Mouse (Mus musculus): ENCODE measurements around the gene Ugt1a6a. TPM values are rescaled to one million over a fixed set of nuclear protein-coding genes. Genes with fewer than 3 reads are reported as not detected.

Ugt1a6a gene
- polyA plus RNA-seq, 1 experiment from 2014 or later, result 3.9 TPM

DNA sequence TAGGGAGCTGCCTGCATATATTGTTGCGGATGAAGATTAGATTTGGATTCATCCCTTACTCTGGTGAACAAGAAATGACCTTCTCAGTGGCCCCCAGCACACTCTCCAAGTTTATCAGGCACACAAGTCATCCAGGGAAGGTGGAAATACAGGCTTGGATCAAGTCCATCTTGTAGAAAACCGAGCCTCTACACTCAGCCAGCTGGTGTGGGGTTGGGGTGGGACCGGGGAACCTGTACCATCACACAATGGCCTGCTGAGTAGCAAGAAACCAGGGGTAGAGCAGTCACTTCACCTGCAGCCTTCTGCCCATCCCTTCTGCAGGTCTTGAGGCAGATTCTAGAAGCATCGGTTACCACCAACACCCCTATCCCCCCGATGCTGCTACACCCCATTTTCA is 100.0 kb downstream of the Ugt1a6a start:
- Histone ChIP-seq H3K4me3 (ENCODE audit: low read length) (no peak overlapping the region), H3K27ac (ENCODE audit: low read length) (no peak overlapping the region), H3K36me3 (ENCODE audit: control insufficient read depth, insufficient read depth, low read length) (no peaks in the 10 kb centered on the region), H3K4me2 (ENCODE audit: low read depth, low read length) (no peak overlapping the region), H3K4me1 (replicated peaks; ENCODE audit: control insufficient read depth, insufficient read depth, low read length) (no peaks in the 10 kb centered on the region), H3K27me3 (ENCODE audit: control insufficient read depth, insufficient read depth, low read depth, low read length) (no peaks in the 10 kb centered on the region), H3K9ac (ENCODE audit: low read length) (no peak overlapping the region), H3K9me3 (ENCODE audit: control insufficient read depth, low read length) (peaks cover 90% of the 10 kb centered on the region)
- ATAC-seq (ENCODE audit: low read depth), result no peak
- 39% methylated on average over 5 of the region's 5 CpGs for WGBS

DNA sequence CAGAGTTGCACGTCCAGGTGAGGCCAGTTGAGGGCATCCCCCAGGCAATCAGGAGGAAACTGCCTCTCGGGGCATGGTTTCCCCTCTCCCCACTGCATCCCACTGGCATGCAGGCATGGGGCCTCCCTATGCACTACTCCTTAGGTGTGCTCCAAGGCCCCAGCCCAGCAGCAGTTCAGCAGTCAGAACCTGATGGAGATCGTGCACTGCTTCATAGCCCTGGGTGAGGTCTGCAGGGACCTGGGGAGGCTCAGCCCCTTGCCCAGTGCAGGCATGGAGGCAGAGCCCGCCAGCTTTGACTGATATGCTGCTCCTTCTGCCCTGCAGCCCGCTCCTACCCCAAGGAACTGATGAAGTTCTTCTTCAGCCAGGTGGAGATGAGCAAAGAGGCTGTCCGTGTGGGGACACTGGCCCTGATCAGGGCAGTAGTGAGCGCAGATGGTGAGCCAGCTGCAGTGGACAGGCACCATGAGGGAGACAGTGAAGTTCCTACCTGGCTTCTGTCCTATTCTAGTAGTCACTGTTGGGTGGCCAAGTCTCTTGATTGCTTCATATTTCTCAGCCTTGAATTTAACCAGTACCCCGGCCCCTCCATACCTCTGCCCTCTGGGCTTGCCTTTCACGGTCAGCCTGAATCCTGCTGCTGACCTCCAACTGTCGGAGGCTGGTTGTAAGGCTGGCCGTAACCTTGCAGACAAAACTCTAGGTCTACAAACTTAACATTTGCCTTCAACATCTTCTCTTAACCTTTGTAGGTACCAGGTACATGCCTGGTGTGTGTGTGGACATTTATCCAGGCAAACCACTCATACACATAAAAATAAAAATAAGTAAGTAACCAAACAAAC is 100.7 kb downstream of the Ugt1a6a start:
- Histone ChIP-seq H3K4me1 (replicated peaks; ENCODE audit: control insufficient read depth, insufficient read depth, low read length) (no peaks in the 10 kb centered on the region), H3K27ac (ENCODE audit: low read length) (no peak overlapping the region), H3K9ac (ENCODE audit: low read length) (no peak overlapping the region), H3K4me2 (ENCODE audit: low read depth, low read length) (no peak overlapping the region), H3K36me3 (ENCODE audit: control insufficient read depth, insufficient read depth, low read length) (no peaks in the 10 kb centered on the region), H3K9me3 (ENCODE audit: control insufficient read depth, low read length) (peaks cover 90% of the 10 kb centered on the region), H3K4me3 (ENCODE audit: low read length) (no peak overlapping the region), H3K27me3 (ENCODE audit: control insufficient read depth, insufficient read depth, low read depth, low read length) (no peaks in the 10 kb centered on the region)
- ATAC-seq (ENCODE audit: low read depth), result no peak
- 58% methylated on average over 11 of the region's 11 CpGs for WGBS

DNA sequence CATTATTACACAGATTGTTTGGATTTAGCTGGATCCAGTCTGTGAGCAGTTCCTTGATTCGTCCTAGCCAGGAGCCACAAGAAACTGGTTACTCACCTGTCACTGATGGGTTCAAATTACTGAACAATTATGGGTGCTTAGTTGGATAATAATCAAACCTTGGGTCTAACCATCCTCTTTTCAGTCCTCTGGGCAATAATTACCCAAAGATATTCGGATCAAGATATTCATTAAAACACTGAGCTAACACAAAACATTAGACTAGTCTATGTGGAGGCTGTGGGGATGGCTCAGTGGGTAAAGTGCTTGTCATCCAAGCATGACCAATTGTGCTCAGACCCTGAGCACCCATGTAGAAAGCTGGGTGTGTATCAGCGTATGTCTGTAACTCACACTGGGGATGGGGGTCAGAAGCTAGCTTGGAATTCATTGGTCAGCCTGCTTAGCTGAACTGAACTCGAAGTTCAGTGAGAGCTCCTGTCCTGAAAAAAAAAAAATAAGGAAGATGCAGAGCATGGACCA is 101.3 kb downstream of the Ugt1a6a start:
- Histone ChIP-seq H3K9me3 (ENCODE audit: control insufficient read depth, low read length) (peaks cover 90% of the 10 kb centered on the region), H3K4me1 (replicated peaks; ENCODE audit: control insufficient read depth, insufficient read depth, low read length) (no peaks in the 10 kb centered on the region), H3K9ac (ENCODE audit: low read length) (no peak overlapping the region), H3K36me3 (ENCODE audit: control insufficient read depth, insufficient read depth, low read length) (no peaks in the 10 kb centered on the region), H3K27ac (ENCODE audit: low read length) (no peak overlapping the region), H3K27me3 (ENCODE audit: control insufficient read depth, insufficient read depth, low read depth, low read length) (no peaks in the 10 kb centered on the region), H3K4me2 (ENCODE audit: low read depth, low read length) (no peak overlapping the region), H3K4me3 (ENCODE audit: low read length) (no peak overlapping the region)
- WGBS, result 58% methylated on average over 4 of the region's 4 CpGs
- no peak for ATAC-seq (ENCODE audit: low read depth)

DNA sequence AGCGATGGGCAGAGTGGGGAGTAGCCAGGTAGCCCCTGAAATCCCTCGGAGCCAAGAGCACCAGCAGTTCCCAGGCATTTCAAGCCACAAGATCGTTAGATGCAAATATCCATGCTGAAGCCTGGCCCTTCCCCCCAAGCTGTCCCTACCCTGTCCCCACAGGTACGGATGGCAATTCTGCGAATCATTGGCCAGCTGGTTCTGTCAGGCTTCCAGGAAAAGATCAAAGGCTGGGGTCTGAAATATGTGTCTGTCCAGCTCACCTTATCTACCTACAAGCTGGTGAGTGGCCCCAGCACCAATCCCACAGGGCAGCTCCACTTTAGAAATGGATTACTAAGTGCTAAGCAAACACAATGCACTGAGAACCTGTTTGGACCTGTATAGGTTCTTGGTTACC is 102.7 kb downstream of the Ugt1a6a start:
- H3K9me3 ChIP-seq (ENCODE audit: control insufficient read depth, low read length), result peaks cover 81% of the 10 kb centered on the region

DNA sequence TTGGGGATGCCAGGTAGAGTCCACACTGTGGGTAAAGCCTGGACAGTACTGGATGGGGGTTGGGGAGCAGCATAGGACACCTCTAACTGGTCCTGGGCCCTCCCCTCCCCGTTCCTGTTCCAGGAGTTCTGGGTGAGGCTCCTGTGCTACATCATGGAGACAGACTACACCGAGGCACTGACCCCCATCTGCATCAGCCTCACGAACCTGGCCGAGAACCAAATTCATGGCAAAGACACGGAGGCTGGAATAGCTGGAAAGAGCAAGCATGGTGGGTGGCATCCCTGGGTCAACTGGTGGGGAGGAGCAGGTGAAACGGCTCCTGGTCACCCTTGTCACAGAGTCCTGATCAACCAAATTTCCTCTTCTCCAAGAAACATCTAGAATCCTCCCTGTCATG is 104.2 kb downstream of the Ugt1a6a start:
- Histone ChIP-seq H3K4me2 (ENCODE audit: low read depth, low read length) (no peak overlapping the region), H3K36me3 (ENCODE audit: control insufficient read depth, insufficient read depth, low read length) (no peaks in the 10 kb centered on the region), H3K27ac (ENCODE audit: low read length) (no peak overlapping the region), H3K4me1 (replicated peaks; ENCODE audit: control insufficient read depth, insufficient read depth, low read length) (no peaks in the 10 kb centered on the region), H3K9ac (ENCODE audit: low read length) (no peak overlapping the region), H3K9me3 (ENCODE audit: control insufficient read depth, low read length) (peaks cover 78% of the 10 kb centered on the region), H3K27me3 (ENCODE audit: control insufficient read depth, insufficient read depth, low read depth, low read length) (no peaks in the 10 kb centered on the region), H3K4me3 (ENCODE audit: low read length) (no peak overlapping the region)
- ATAC-seq (ENCODE audit: low read depth), result no peak; the same call in 1 of the 2 replicates
- 75% methylated on average over 6 of the region's 6 CpGs for WGBS

More for the DNA sequence above, 102.7 kb downstream of the Ugt1a6a start:
- no peaks in the 10 kb centered on the region for H3K4me1 ChIP-seq (replicated peaks; ENCODE audit: control insufficient read depth, insufficient read depth, low read length)
- H3K9ac ChIP-seq (ENCODE audit: low read length), result no peak overlapping the region
- no peak overlapping the region for H3K4me2 ChIP-seq (ENCODE audit: low read depth, low read length)
- H3K4me3 ChIP-seq (ENCODE audit: low read length), result no peak overlapping the region
- no peaks in the 10 kb centered on the region for H3K36me3 ChIP-seq (ENCODE audit: control insufficient read depth, insufficient read depth, low read length)
- 70% methylated on average over 5 of the region's 5 CpGs for WGBS
- ATAC-seq (ENCODE audit: low read depth), result no peak
- H3K27ac ChIP-seq (ENCODE audit: low read length), result no peak overlapping the region
- no peaks in the 10 kb centered on the region for H3K27me3 ChIP-seq (ENCODE audit: control insufficient read depth, insufficient read depth, low read depth, low read length)

DNA sequence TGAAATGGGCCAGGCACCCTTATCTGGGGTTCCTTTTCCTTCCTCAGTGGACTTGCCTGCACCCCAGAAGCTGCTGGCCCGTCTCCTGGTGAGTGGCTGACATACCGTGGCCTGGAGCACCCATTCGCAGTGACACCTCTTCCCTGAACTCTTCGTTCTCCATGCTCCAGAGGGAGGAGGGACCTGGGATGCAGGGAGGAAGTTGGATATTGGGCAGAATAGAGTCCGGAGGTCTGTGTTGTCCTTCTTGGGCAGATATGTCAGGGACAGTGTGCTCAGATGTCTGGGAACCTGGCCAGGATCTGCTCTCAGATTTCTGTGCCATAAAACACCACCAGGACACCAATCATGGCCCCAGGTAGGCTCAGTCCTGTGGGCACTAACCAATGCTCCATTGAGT is 105.5 kb downstream of the Ugt1a6a start:
- Histone ChIP-seq H3K4me2 (ENCODE audit: low read depth, low read length) (no peak overlapping the region), H3K9me3 (ENCODE audit: control insufficient read depth, low read length) (peaks cover 76% of the 10 kb centered on the region)

DNA sequence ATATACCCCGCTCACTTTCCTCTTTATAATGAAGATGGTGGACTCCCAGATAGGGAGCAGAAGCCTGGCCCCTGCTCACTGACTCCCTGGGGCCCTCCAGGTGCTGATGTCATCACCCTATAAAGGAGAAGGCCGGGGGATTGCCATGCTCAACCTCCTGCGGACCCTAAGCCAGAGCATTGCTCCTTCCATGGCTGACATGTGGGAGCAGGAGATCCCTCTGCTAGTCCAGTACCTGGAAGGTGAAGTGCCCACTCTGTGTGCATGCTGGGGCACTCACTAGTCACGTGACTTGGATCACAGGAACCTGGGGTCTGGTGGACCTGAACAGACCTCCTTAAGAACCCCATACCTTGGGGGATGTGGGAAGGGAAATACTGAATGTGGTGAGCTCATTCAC is 106.0 kb downstream of the Ugt1a6a start:
- WGBS, result 61% methylated on average over 4 of the region's 4 CpGs
- ATAC-seq (ENCODE audit: low read depth), result peak; percentile 3; the same call in 1 of the 2 replicates

More for the DNA sequence above, 105.5 kb downstream of the Ugt1a6a start:
- no peaks in the 10 kb centered on the region for H3K27me3 ChIP-seq (ENCODE audit: control insufficient read depth, insufficient read depth, low read depth, low read length)
- H3K4me3 ChIP-seq (ENCODE audit: low read length), result no peak overlapping the region
- no peaks in the 10 kb centered on the region for H3K36me3 ChIP-seq (ENCODE audit: control insufficient read depth, insufficient read depth, low read length)
- H3K27ac ChIP-seq (ENCODE audit: low read length), result no peak overlapping the region
- H3K4me1 ChIP-seq (replicated peaks; ENCODE audit: control insufficient read depth, insufficient read depth, low read length), result no peaks in the 10 kb centered on the region
- 70% methylated on average over 5 of the region's 5 CpGs for WGBS
- no peak overlapping the region for H3K9ac ChIP-seq (ENCODE audit: low read length)
- no peak for ATAC-seq (ENCODE audit: low read depth)

DNA sequence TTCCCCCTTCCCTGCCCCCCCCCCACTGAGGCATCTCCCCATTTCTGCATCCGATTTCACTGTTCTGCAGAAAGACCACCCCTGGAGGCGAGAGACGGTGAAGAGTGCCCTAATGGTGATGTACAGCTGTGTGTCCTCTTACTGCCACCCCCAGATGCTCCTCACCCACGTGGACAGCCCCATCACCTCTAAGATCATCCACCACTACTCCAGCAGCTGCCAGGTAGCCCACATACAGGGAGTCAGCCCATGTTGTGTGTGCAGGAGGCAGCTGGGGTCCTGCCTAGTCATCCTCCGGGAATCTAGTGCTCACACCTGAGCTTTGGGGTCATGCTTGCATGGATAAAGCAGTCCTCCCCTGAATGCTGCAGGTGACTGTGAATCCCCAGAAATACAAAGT is 109.3 kb downstream of the Ugt1a6a start:
- Histone ChIP-seq H3K4me3 (ENCODE audit: low read length) (no peak overlapping the region), H3K36me3 (ENCODE audit: control insufficient read depth, insufficient read depth, low read length) (no peaks in the 10 kb centered on the region), H3K4me1 (replicated peaks; ENCODE audit: control insufficient read depth, insufficient read depth, low read length) (no peaks in the 10 kb centered on the region), H3K27me3 (ENCODE audit: control insufficient read depth, insufficient read depth, low read depth, low read length) (no peaks in the 10 kb centered on the region), H3K4me2 (ENCODE audit: low read depth, low read length) (no peak overlapping the region), H3K9ac (ENCODE audit: low read length) (no peak overlapping the region), H3K9me3 (ENCODE audit: control insufficient read depth, low read length) (peaks cover 76% of the 10 kb centered on the region), H3K27ac (ENCODE audit: low read length) (no peak overlapping the region)
- 59% methylated on average over 5 of the region's 5 CpGs for WGBS
- ATAC-seq (ENCODE audit: low read depth), result no peak

More for the DNA sequence above, 106.0 kb downstream of the Ugt1a6a start:
- Histone ChIP-seq H3K27ac (ENCODE audit: low read length) (no peak overlapping the region), H3K9me3 (ENCODE audit: control insufficient read depth, low read length) (peaks cover 76% of the 10 kb centered on the region), H3K4me1 (replicated peaks; ENCODE audit: control insufficient read depth, insufficient read depth, low read length) (no peaks in the 10 kb centered on the region), H3K4me2 (ENCODE audit: low read depth, low read length) (no peak overlapping the region), H3K27me3 (ENCODE audit: control insufficient read depth, insufficient read depth, low read depth, low read length) (no peaks in the 10 kb centered on the region), H3K9ac (ENCODE audit: low read length) (no peak overlapping the region), H3K36me3 (ENCODE audit: control insufficient read depth, insufficient read depth, low read length) (no peaks in the 10 kb centered on the region), H3K4me3 (ENCODE audit: low read length) (no peak overlapping the region)

DNA sequence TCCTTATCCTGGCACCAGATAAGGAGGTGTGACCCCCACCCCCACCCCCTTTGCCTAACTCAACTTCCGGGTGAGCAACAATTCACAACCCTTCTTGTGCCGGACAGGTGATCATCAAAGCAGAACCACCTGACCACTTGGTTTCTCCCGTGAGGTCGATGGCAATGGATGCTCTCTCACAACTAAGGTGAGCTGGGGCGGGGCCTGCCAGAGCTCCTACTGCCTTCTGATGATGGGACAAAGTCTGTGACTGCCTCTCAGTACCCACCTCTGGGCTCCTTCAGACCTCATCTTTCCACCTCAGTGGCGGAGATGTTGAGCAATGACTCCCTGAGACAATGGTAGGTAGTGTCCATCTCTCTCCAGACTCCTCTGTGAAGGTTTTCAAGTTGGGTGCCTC is 111.3 kb downstream of the Ugt1a6a start:
- Histone ChIP-seq H3K27me3 (ENCODE audit: control insufficient read depth, insufficient read depth, low read depth, low read length) (no peaks in the 10 kb centered on the region), H3K4me2 (ENCODE audit: low read depth, low read length) (no peak overlapping the region), H3K9ac (ENCODE audit: low read length) (no peak overlapping the region), H3K27ac (ENCODE audit: low read length) (no peak overlapping the region), H3K9me3 (ENCODE audit: control insufficient read depth, low read length) (peaks cover 75% of the 10 kb centered on the region), H3K4me3 (ENCODE audit: low read length) (no peak overlapping the region), H3K36me3 (ENCODE audit: control insufficient read depth, insufficient read depth, low read length) (no peaks in the 10 kb centered on the region), H3K4me1 (replicated peaks; ENCODE audit: control insufficient read depth, insufficient read depth, low read length) (no peaks in the 10 kb centered on the region)
- no peak for ATAC-seq (ENCODE audit: low read depth)
- WGBS, result 76% methylated on average over 6 of the region's 6 CpGs
